Mouse (Mus musculus) right cerebral cortex, postnatal 4 days (tissue): Measurements from ENCODE around the gene Actb.

Experiments used
- DNase-seq: peaks from one replicate; pipeline ENCODE4 v3.0.0-alpha.2; 2022

Actb gene

GRCm38 (mm10) chr5:142920311-142921073 lies 13.9 kb upstream of the Actb start:
- no peak for DNase-seq

DNA sequence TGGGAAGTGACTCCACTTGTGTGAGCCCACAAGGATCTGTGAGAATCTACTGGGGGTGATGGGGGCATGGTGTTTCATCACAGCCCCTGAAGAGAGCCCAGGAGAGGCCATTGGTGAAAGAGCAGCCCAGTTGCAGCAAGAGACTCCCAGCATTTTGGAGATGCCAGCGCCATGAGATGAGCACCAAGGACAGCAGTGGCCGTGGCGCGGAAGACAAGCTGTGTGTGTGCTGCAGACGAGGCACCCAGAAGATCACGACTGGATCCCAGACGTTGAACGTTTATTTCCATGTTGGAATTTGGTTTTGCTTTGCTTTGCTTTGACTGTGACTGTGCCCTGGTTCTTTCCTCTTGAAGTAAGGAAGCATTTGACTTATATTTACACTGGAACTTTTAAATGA lies 10.8 kb upstream of the Actb start:
- DNase-seq = no peak

- DNase-seq = no peak
Observed at GRCm38 (mm10) chr5:142916593-142916992, 10.0 kb upstream of the Actb start.

- no peak for DNase-seq
Observed at GRCm38 (mm10) chr5:142915231-142915630, 8.7 kb upstream of the Actb start.

- DNase-seq = no peak
Observed at GRCm38 (mm10) chr5:142912739-142913138, 6.2 kb upstream of the Actb start.

GRCm38 (mm10) chr5:142912320-142912719 lies 5.8 kb upstream of the Actb start:
- no peak for DNase-seq

GRCm38 (mm10) chr5:142911629-142912028 lies 5.1 kb upstream of the Actb start:
- no peak for DNase-seq

- no peak for DNase-seq
Observed at GRCm38 (mm10) chr5:142909576-142910278, 3.2 kb upstream of the Actb start.

DNA sequence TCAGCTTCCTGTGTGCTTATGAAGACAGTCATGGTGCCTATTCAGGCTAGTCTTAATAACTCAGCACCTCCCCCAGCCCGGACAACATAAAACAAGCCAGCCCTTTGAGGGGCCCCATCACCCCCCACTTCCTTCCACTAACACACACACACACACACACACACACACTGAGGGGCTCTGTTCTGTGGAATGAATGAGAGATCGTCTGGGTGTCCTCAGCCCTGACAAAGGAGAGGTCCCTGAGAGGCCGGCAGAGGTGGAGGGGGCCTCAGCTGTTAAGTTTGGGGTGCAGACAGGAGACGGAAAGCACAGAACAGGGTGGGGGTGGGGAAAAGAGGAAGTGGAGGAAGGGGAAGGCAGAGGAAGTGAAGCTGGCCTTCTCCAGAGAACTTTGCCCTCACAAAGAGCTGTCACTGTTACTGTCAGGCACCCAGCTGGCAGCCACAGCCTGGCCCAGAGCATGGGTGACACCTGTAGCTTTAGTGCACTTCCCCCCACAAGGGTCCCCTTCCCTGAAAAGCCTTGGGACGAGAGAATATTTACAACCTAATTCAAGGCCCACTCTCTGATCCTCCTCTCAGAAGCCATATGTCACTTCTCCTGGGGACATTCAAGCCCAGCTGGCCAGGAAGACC lies 2.5 kb upstream of the Actb start:
- no peak for DNase-seq

DNA sequence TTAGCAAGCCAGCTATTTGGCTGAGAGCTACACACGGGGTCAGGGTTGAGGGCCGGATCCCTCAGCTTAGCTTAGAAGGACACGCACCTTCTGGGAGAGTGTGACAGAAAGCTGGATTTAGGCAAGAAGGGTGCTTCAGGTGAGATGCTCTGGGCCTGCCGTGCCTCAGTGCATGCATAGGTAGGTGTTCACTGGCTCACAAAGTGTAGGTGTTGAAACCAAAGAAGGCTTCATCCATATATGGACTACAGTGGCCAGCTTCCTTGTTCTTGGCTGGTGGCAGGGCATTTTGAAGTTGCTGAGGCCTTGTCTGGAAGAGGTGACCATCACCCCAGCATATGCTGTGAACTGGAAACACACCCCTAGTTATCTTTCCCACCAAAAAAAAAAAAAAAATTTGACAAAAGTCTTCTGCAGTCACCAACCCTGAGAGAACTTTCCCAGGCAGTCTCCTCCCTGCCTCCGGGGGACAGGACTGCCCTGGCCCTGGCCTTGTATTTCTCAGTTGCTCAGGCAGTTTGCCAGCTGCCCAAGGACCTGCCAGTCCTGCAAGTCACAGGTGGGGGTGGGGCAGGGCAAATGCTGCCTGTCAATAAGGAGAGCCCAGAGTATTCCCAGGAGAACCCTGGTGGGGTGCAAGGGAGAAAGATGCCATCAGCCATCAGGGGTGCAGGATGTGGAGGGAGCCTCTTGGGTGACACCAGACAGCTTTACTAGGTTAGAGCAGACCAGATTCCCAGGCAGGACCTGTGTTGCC lies 1.4 kb upstream of the Actb start:
- peak; percentile 54 for DNase-seq

DNA sequence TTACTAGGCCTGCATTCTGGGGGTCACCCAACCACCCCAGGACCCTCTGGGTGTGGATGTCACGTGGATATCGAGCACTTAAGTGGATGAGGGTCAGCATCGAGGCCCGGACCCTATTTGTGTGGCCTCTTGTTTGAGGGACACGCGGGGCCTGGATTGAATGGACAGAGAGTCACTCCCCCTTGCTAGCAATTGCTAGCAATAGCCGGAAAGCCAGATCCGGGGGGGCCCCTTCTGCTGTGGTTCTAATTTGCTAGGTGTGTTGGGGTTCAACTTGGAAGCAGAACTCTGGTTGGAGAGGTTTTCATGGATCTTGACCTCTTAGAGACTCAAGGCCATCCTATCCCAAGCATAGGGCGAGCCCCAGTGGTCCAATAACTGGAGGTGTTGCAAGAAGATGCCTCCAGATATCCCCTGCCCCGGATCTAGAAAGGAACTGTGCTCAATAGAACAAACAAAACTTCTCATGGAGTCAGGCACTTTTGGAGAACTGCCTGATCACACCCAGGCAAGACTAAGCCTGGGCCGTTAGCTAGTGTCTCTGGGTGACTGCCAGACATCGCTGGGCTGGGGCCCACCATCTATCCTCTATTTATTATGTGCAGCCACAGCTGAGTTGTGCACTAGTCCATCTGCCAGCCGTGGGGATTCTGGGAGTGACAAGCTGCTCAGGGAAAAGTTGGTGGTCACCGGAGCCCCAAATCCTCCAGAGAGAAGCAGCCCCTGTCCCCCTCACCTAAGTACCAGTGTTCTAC lies 671 bp upstream of the Actb start:
- DNase-seq = peak; percentile 79

GRCm38 (mm10) chr5:142905725-142906531 lies 626 bp downstream of the Actb start:
- peak; percentile 98 for DNase-seq

- no peak for DNase-seq
Observed at GRCm38 (mm10) chr5:142905038-142905695, 1.4 kb downstream of the Actb start.

- no peak for DNase-seq
Observed at GRCm38 (mm10) chr5:142904208-142905037, 2.1 kb downstream of the Actb start.

DNA sequence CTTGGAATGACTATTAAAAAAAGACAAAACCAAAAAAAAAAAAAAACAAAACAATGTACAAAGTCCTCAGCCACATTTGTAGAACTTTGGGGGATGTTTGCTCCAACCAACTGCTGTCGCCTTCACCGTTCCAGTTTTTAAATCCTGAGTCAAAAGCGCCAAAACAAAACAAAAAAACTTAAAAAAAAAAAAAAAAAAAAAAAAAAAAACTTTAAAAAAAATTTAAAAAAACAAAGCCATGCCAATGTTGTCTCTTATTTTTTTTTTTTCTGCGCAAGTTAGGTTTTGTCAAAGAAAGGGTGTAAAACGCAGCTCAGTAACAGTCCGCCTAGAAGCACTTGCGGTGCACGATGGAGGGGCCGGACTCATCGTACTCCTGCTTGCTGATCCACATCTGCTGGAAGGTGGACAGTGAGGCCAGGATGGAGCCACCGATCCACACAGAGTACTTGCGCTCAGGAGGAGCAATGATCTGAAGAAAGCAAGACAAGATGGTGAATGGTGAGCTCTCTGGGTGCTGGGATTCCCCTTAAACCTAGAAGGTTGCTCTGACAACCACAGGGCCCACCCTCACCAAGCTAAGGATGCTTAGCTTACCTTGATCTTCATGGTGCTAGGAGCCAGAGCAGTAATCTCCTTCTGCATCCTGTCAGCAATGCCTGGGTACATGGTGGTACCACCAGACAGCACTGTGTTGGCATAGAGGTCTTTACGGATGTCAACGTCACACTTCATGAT lies 2.9 kb downstream of the Actb start:
- no peak for DNase-seq

DNA sequence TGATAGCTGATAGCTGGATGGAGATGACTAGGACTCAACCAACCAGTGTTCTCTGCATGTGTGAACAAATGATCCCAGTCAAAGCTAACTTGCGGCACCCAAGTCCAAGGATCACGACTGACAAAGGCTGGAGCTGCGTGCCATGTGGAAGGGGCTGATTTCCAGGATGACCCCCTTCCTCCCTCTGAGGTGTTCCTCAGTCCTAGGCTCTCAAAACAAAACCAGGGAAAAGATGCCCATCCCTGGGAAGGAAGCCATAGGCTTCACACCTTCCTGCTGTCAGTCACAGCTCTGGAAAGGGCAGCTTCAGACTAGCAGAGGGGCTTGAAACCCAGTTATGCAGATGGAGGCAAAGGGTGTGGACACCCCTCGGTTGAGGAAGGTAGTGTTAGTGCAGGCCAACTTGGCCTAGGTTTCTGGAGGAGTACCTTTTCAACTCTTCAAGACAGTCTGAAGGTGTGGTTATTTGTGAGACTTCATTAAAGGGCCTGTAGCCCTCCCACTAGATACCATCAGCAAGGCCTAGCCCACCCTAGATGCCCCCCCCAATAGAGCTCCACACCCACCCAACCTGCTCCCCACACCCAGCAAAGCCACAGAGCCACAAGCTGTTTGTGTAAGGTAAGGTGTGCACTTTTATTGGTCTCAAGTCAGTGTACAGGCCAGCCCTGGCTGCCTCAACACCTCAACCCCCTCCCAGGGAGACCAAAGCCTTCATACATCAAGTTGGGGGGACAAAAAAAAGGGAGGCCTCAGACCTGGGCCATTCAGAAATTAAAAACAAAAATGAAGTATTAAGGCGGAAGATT lies 3.8 kb downstream of the Actb start:
- no peak for DNase-seq

GRCm38 (mm10) chr5:142901846-142902505 lies 4.6 kb downstream of the Actb start:
- DNase-seq = no peak

GRCm38 (mm10) chr5:142901355-142901802 lies 5.2 kb downstream of the Actb start:
- DNase-seq = no peak
